Mouse (Mus musculus): ENCODE measurements at regions not wholly inside any gene's neighbourhood (a gene's known extent, or its start where the extent isn't known, plus 50 kb on each side); places are given as distances from the start of the nearest gene placed in this dataset.

DNA sequence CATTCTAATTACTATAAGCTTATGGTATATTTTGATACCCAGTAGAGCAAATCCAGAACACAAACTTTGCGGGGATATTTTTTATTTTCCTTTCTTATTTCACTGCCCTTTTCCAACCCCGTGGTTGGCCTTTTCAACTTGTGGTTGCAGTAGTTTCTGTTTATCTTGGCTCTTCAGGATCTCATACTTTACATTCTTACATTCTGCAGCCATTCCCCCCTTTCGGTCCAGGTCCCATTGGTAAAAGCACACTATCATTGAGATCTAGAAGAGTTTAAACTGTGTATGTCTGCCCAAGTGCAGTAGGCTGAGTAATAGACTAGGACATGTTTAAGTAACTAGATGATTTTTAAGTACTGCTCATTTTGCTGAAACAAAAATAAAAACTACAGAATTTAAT lies 279.1 kb downstream of the Sim1 start:
- Histone ChIP-seq H3K27me3 (ENCODE audit: insufficient read depth, low read length) (no peaks in the 10 kb centered on the region), H3K27ac (no peak overlapping the region), H3K9me3 (ENCODE audit: low read length) (no peaks in the 10 kb centered on the region), H3K9ac (replicated peaks; ENCODE audit: low read length) (no peak overlapping the region), H3K4me2 (ENCODE audit: low read depth, low read length) (no peak overlapping the region), H3K36me3 (ENCODE audit: insufficient read depth, low read length) (no peaks in the 10 kb centered on the region), H3K4me1 (ENCODE audit: insufficient read depth, low read length) (no peaks in the 10 kb centered on the region), H3K4me3 (ENCODE audit: low read length) (no peak overlapping the region)
- no peak for TF ChIP-seq CTCF (IDR thresholded peaks at IDR 0.05; ENCODE audit: low read depth)
- WGBS: 88% methylated on average over 3 of the region's 3 CpGs
- no peak for ATAC-seq
- DNase-seq (ENCODE audit: low spot score): no peak

DNA sequence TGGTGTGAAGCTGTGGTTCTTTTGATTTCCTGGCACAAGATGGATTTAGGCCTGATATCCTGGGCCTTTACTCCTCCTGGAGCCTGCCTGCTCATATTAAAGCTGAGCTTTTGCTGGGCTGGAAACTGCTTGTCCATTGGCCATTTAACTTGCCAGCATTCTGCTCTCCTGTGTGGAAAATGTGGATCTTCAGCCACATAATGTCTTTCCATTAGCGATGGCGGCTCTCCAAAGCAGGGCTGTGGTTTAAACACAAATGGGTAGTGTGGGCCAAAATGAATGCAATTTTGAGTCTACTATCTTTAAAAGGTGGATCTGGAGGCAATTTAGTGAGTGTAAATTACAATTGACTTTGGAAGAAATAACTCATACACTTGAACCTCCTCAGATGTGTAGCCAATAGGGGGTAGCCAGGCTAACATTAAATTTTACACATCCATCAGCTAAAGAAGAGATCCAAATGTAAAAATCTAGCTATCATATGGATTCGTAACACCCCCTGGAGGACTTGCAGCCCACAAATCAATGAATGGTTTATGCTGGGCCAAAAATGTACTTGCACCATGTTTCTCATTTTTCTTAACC lies 281.5 kb downstream of the Sim1 start:
- H3K4me3 ChIP-seq (ENCODE audit: low read length): no peak overlapping the region
- no peak overlapping the region for H3K9ac ChIP-seq (replicated peaks; ENCODE audit: low read length)
- H3K4me2 ChIP-seq (ENCODE audit: low read depth, low read length): no peak overlapping the region
- H3K36me3 ChIP-seq (ENCODE audit: insufficient read depth, low read length): no peaks in the 10 kb centered on the region
- TF ChIP-seq CTCF (IDR thresholded peaks at IDR 0.05; ENCODE audit: low read depth): no peak
- no peaks in the 10 kb centered on the region for H3K4me1 ChIP-seq (ENCODE audit: insufficient read depth, low read length)
- ATAC-seq: no peak
- no peaks in the 10 kb centered on the region for H3K9me3 ChIP-seq (ENCODE audit: low read length)
- H3K27ac ChIP-seq: no peak overlapping the region
- no peak for DNase-seq (ENCODE audit: low spot score)
- WGBS: 88% methylated on average over 3 of the region's 3 CpGs
- no peaks in the 10 kb centered on the region for H3K27me3 ChIP-seq (ENCODE audit: insufficient read depth, low read length)

DNA sequence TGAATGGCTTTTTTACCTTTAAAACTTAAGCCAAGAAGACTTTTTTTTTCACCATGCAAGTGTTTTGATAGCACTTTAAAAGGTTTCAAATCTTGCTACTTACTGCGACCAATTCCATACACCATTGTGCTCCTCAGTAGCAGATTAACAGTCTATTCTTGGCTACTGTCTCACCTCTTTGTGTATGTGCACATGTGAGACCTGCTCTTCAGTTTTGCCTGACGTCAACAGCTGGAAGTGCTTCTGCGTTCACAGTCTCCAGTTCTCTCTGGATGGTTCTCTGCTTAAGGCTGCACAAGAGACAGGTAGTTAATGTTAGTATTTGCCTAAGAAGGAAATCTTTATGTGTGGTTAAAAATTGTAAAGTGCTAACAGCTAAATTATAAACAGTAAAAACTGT lies 282.1 kb downstream of the Sim1 start:
- no peaks in the 10 kb centered on the region for H3K36me3 ChIP-seq (ENCODE audit: insufficient read depth, low read length)
- no peak overlapping the region for H3K27ac ChIP-seq
- H3K27me3 ChIP-seq (ENCODE audit: insufficient read depth, low read length): no peaks in the 10 kb centered on the region
- TF ChIP-seq CTCF (IDR thresholded peaks at IDR 0.05; ENCODE audit: low read depth): no peak
- no peak for ATAC-seq
- no peaks in the 10 kb centered on the region for H3K9me3 ChIP-seq (ENCODE audit: low read length)
- no peak overlapping the region for H3K9ac ChIP-seq (replicated peaks; ENCODE audit: low read length)
- no peak overlapping the region for H3K4me2 ChIP-seq (ENCODE audit: low read depth, low read length)
- H3K4me3 ChIP-seq (ENCODE audit: low read length): no peak overlapping the region
- WGBS: 64% methylated on average over 3 of the region's 3 CpGs
- H3K4me1 ChIP-seq (ENCODE audit: insufficient read depth, low read length): no peaks in the 10 kb centered on the region
- DNase-seq (ENCODE audit: low spot score): no peak

- no peaks in the 10 kb centered on the region for H3K9me3 ChIP-seq (ENCODE audit: low read length)
- no peak overlapping the region for H3K4me2 ChIP-seq (ENCODE audit: low read depth, low read length)
- no peak overlapping the region for H3K4me3 ChIP-seq (ENCODE audit: low read length)
- no peak for ATAC-seq
- 79% methylated on average over 2 of the region's 2 CpGs for WGBS
- H3K27me3 ChIP-seq (ENCODE audit: insufficient read depth, low read length): no peaks in the 10 kb centered on the region
- H3K9ac ChIP-seq (replicated peaks; ENCODE audit: low read length): no peak overlapping the region
- no peak overlapping the region for H3K27ac ChIP-seq
- DNase-seq (ENCODE audit: low spot score): no peak
- TF ChIP-seq CTCF (IDR thresholded peaks at IDR 0.05; ENCODE audit: low read depth): no peak
- H3K36me3 ChIP-seq (ENCODE audit: insufficient read depth, low read length): no peaks in the 10 kb centered on the region
- H3K4me1 ChIP-seq (ENCODE audit: insufficient read depth, low read length): no peaks in the 10 kb centered on the region
Measured at GRCm38 (mm10) chr10:51181752-51182151, 287.2 kb downstream of the Sim1 start.

DNA sequence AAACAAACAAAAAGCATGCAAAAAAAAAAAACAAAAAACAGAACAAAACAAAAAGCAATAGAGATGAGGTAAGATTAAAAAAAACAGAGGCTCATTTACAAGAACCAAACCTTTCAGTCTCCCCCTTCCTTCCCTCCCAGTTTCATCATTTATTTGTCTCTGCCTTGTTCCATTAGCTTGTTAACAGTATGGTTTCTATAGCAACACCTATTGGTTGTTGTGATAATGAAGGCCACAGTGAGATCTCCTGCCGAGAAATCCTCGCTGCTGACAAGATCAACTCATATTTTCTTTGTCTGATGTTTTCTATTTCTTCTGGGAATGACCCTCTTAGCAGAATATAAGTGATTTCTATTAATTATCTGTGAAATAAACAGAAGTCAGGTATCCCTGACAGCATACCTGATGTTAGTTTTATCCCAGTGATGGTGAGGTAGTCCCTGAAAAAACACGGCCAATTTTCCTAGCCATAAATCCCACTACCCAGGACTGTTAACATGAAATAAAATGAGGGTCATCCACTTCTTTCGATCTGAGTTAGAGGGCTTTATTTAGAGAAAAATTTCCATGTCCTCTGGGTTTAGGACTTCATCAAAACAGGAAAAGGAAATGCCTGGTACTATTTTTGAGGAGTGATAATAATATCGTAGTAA lies 288.9 kb upstream of the Gm49339 start:
- Histone ChIP-seq H3K27me3 (ENCODE audit: insufficient read depth, low read length) (no peaks in the 10 kb centered on the region), H3K4me2 (ENCODE audit: low read depth, low read length) (no peak overlapping the region), H3K9me3 (ENCODE audit: low read length) (no peaks in the 10 kb centered on the region), H3K4me3 (ENCODE audit: low read length) (no peak overlapping the region), H3K4me1 (ENCODE audit: insufficient read depth, low read length) (no peaks in the 10 kb centered on the region), H3K27ac (no peak overlapping the region), H3K36me3 (ENCODE audit: insufficient read depth, low read length) (no peaks in the 10 kb centered on the region), H3K9ac (replicated peaks; ENCODE audit: low read length) (no peak overlapping the region)
- WGBS: 37% methylated on average over 5 of the region's 5 CpGs
- DNase-seq (ENCODE audit: low spot score) (peak; percentile 14), ATAC-seq (no peak)
- TF ChIP-seq CTCF (IDR thresholded peaks at IDR 0.05; ENCODE audit: low read depth): no peak

- ATAC-seq: no peak
- Histone ChIP-seq H3K9ac (replicated peaks; ENCODE audit: low read length) (no peak overlapping the region), H3K9me3 (ENCODE audit: low read length) (no peaks in the 10 kb centered on the region), H3K4me3 (ENCODE audit: low read length) (no peak overlapping the region), H3K4me2 (ENCODE audit: low read depth, low read length) (no peak overlapping the region), H3K27ac (no peak overlapping the region), H3K27me3 (ENCODE audit: insufficient read depth, low read length) (no peaks in the 10 kb centered on the region), H3K4me1 (ENCODE audit: insufficient read depth, low read length) (no peaks in the 10 kb centered on the region), H3K36me3 (ENCODE audit: insufficient read depth, low read length) (no peaks in the 10 kb centered on the region)
- no peak for DNase-seq (ENCODE audit: low spot score)
- WGBS: 80% methylated on average over 4 of the region's 4 CpGs
- TF ChIP-seq CTCF (IDR thresholded peaks at IDR 0.05; ENCODE audit: low read depth): no peak
Measured at GRCm38 (mm10) chr10:51219481-51219880, 260.9 kb upstream of the Gm49339 start.

GRCm38 (mm10) chr10:51233592-51233991 lies 246.8 kb upstream of the Gm49339 start:
- H3K9ac ChIP-seq (replicated peaks; ENCODE audit: low read length): no peak overlapping the region
- no peak overlapping the region for H3K4me3 ChIP-seq (ENCODE audit: low read length)
- H3K4me1 ChIP-seq (ENCODE audit: insufficient read depth, low read length): no peaks in the 10 kb centered on the region
- TF ChIP-seq CTCF (IDR thresholded peaks at IDR 0.05; ENCODE audit: low read depth): no peak
- DNase-seq (ENCODE audit: low spot score) (no peak), ATAC-seq (no peak)
- H3K36me3 ChIP-seq (ENCODE audit: insufficient read depth, low read length): no peaks in the 10 kb centered on the region
- no peaks in the 10 kb centered on the region for H3K27me3 ChIP-seq (ENCODE audit: insufficient read depth, low read length)
- no peaks in the 10 kb centered on the region for H3K9me3 ChIP-seq (ENCODE audit: low read length)
- H3K27ac ChIP-seq: no peak overlapping the region
- 86% methylated on average over 2 of the region's 2 CpGs for WGBS
- H3K4me2 ChIP-seq (ENCODE audit: low read depth, low read length): no peak overlapping the region

Measured in hindbrain, postnatal 0 days (tissue).